Mouse (Mus musculus): ENCODE results near the gene Tmem237.

DNA sequence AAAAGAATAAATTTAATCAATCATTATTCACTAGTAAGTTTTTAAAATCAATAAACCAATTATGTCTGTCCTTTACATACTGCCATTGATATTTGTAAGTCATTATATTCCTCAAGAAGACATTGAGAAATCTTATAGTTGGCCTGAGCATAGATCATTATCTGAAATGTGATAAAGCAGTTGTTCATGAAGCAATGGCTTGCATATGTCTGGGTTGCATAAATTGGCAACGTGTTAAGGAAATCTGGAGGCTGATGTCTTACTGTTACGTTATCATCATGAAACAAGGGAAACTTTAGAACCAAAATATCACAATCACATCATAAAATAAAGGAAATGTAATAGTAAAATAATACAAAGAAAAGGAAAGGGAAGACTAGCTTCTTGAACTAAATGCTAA, 68.9 kb downstream of the Tmem237 start:
- TF ChIP-seq CTCF (IDR thresholded peaks at IDR 0.05; ENCODE audit: extremely low read depth, insufficient read length, insufficient replicate concordance, low read depth, low read length) (no peak), POLR2A (IDR thresholded peaks at IDR 0.05; ENCODE audit: low read depth, low read length) (no peak)

Measured in small intestine, adult 2 months (tissue).